Mouse (Mus musculus): ENCODE measurements around the gene Otulin. TPM values are rescaled to one million over a fixed set of nuclear protein-coding genes. Genes with fewer than 3 reads are reported as not detected.

Otulin gene
- polyA plus RNA-seq, 1 experiment from 2014 or later = 41.3 TPM

DNA sequence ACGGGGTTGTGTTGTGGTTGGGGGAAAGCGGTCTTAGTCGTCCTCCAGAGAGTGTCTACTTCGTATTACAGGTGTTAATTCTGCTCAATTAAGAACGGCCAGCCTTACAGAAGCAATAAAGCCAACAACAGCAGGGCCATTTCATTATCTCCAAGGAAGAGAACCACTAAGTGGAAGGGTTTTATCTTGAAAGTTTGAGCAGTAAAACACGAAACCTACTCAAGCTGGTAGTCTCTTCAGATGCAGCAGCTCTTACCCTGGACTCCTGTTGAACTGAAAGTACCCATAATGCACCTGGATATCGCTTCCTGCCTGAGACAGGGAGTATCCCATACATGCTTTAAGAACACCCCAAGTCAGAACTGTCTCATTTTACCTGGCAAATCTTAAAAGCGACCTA, 40.2 kb upstream of the Otulin start:
- Histone ChIP-seq H3K4me2 (replicated peaks; ENCODE audit: low read depth, low read length) (no peak overlapping the region), H3K4me1 (ENCODE audit: control insufficient read depth, insufficient read depth, low read length) (0 out of 2 replicates have a peak, but pooled peaks cover 9% of the 10 kb centered on the region), H3K27me3 (ENCODE audit: control insufficient read depth, insufficient read depth, low read length) (no peaks in the 10 kb centered on the region), H3K9ac (ENCODE audit: low read depth, low read length) (no peak overlapping the region), H3K36me3 (ENCODE audit: control insufficient read depth, insufficient read depth, low read length) (no peaks in the 10 kb centered on the region), H3K27ac (ENCODE audit: low read depth, low read length) (no peak overlapping the region), H3K9me3 (ENCODE audit: control insufficient read depth, low read length) (no peaks in the 10 kb centered on the region), H3K4me3 (ENCODE audit: low read length) (no peak overlapping the region)
- ATAC-seq (ENCODE audit: low FRiP score, low TSS enrichment) = no peak
- 72% methylated on average over 8 of the region's 8 CpGs for WGBS

DNA sequence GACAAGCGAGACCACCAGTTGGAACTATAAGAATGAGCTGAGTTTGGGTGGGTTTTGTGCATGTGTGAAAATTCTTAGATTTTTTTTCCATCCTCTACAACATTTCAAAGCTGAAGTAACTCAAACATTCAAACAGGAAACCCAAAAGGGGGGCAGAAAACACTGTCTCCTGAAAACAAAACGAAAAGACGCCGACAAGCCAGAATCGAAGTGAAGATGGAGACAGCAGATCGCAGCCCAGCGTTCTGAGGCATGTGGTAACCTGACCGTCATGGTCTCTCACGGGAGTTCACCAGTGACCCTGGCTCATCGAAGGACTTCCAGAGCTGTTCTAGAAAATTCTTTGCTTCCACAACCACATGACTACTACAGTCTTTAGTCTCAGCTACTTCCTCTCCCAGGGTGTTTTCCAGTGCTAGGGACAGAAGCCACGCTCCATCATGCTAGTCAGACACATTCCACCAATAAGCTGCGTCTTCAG, 39.5 kb upstream of the Otulin start:
- Histone ChIP-seq H3K9ac (ENCODE audit: low read depth, low read length) (no peak overlapping the region), H3K27ac (ENCODE audit: low read depth, low read length) (no peak overlapping the region), H3K4me1 (ENCODE audit: control insufficient read depth, insufficient read depth, low read length) (0 out of 2 replicates have a peak, but pooled peaks cover 8% of the 10 kb centered on the region), H3K36me3 (ENCODE audit: control insufficient read depth, insufficient read depth, low read length) (no peaks in the 10 kb centered on the region), H3K27me3 (ENCODE audit: control insufficient read depth, insufficient read depth, low read length) (no peaks in the 10 kb centered on the region), H3K9me3 (ENCODE audit: control insufficient read depth, low read length) (no peaks in the 10 kb centered on the region), H3K4me2 (replicated peaks; ENCODE audit: low read depth, low read length) (no peak overlapping the region), H3K4me3 (ENCODE audit: low read length) (no peak overlapping the region)
- ATAC-seq (ENCODE audit: low FRiP score, low TSS enrichment) = no peak
- 74% methylated on average over 12 of the region's 12 CpGs for WGBS

DNA sequence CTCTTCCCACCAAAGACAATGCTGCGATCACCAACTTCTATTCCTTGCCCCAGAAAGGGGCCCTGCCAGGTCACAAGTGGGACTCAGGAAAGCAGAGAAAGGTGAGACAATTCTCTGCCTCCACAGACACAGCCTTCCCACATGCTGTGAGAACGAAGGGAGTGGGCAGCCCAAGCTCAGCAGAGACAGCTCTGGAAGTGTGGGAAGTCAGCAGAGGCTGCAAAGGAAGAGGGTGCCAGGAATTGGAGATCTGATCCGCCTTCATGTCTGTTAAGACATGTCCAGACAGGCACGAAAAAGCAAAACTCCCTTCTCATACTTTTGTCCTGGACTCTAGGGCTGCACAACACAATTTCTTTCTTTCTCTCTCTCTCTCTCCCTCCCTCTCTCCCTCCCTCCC, 38.8 kb upstream of the Otulin start:
- 80% methylated on average over 4 of the region's 4 CpGs for WGBS
- Histone ChIP-seq H3K9me3 (ENCODE audit: control insufficient read depth, low read length) (no peaks in the 10 kb centered on the region), H3K27ac (ENCODE audit: low read depth, low read length) (no peak overlapping the region), H3K4me1 (ENCODE audit: control insufficient read depth, insufficient read depth, low read length) (0 out of 2 replicates have a peak, but pooled peaks cover 8% of the 10 kb centered on the region), H3K9ac (ENCODE audit: low read depth, low read length) (no peak overlapping the region), H3K4me3 (ENCODE audit: low read length) (no peak overlapping the region), H3K36me3 (ENCODE audit: control insufficient read depth, insufficient read depth, low read length) (no peaks in the 10 kb centered on the region), H3K4me2 (replicated peaks; ENCODE audit: low read depth, low read length) (no peak overlapping the region), H3K27me3 (ENCODE audit: control insufficient read depth, insufficient read depth, low read length) (no peaks in the 10 kb centered on the region)
- no peak for ATAC-seq (ENCODE audit: low FRiP score, low TSS enrichment)

DNA sequence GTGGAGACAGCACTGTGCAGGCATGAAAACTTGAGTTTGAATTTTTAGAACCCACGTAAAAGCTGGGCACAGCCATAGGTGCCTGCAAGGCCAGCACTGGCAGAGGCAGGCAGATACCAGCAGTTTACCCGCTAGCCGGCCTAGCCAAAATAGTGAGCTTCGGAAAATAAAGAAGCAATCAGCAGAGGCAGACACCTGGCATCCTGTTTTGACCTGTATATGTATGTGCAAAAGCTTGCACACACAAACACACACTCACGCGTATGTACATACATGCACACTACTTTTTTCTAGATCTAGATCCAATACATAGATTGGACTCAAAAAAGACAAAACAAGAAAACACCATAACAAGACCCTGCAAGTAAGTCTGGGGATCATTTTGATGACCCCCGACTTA, 38.1 kb upstream of the Otulin start:
- Histone ChIP-seq H3K27ac (ENCODE audit: low read depth, low read length) (no peak overlapping the region), H3K9ac (ENCODE audit: low read depth, low read length) (no peak overlapping the region), H3K4me1 (ENCODE audit: control insufficient read depth, insufficient read depth, low read length) (0 out of 2 replicates have a peak, but pooled peaks cover 8% of the 10 kb centered on the region), H3K4me2 (replicated peaks; ENCODE audit: low read depth, low read length) (no peak overlapping the region), H3K36me3 (ENCODE audit: control insufficient read depth, insufficient read depth, low read length) (no peaks in the 10 kb centered on the region), H3K4me3 (ENCODE audit: low read length) (no peak overlapping the region), H3K27me3 (ENCODE audit: control insufficient read depth, insufficient read depth, low read length) (no peaks in the 10 kb centered on the region), H3K9me3 (ENCODE audit: control insufficient read depth, low read length) (no peaks in the 10 kb centered on the region)
- 94% methylated on average over 7 of the region's 7 CpGs for WGBS
- ATAC-seq (ENCODE audit: low FRiP score, low TSS enrichment) = no peak

DNA sequence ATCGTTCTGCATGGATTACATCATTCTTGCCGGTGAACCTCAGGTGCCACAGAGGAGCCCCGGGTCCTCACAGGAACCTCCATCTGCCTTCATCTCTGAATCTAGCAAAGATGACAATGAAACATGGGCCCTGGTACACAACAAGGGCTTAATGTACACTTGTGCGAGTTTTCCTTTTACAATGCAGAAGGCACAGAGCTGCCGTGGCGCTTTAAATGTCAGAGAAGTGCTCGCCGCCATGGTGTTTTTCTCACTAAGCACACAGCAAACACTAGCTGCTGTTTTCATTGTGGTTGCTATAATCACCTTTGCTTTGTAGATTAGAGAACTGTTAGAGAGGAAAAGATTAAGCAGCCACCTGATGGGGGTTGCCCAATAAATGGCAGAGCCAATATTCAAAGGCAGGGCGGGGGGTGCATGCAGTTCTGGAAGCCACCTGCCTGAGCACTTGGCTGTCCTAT, 37.5 kb upstream of the Otulin start:
- Histone ChIP-seq H3K4me1 (ENCODE audit: control insufficient read depth, insufficient read depth, low read length) (0 out of 2 replicates have a peak, but pooled peaks cover 8% of the 10 kb centered on the region), H3K36me3 (ENCODE audit: control insufficient read depth, insufficient read depth, low read length) (no peaks in the 10 kb centered on the region), H3K9ac (ENCODE audit: low read depth, low read length) (no peak overlapping the region), H3K27me3 (ENCODE audit: control insufficient read depth, insufficient read depth, low read length) (no peaks in the 10 kb centered on the region), H3K9me3 (ENCODE audit: control insufficient read depth, low read length) (no peaks in the 10 kb centered on the region), H3K4me3 (ENCODE audit: low read length) (no peak overlapping the region), H3K4me2 (replicated peaks; ENCODE audit: low read depth, low read length) (no peak overlapping the region), H3K27ac (ENCODE audit: low read depth, low read length) (no peak overlapping the region)
- 86% methylated on average over 9 of the region's 9 CpGs for WGBS
- ATAC-seq (ENCODE audit: low FRiP score, low TSS enrichment) = no peak

DNA sequence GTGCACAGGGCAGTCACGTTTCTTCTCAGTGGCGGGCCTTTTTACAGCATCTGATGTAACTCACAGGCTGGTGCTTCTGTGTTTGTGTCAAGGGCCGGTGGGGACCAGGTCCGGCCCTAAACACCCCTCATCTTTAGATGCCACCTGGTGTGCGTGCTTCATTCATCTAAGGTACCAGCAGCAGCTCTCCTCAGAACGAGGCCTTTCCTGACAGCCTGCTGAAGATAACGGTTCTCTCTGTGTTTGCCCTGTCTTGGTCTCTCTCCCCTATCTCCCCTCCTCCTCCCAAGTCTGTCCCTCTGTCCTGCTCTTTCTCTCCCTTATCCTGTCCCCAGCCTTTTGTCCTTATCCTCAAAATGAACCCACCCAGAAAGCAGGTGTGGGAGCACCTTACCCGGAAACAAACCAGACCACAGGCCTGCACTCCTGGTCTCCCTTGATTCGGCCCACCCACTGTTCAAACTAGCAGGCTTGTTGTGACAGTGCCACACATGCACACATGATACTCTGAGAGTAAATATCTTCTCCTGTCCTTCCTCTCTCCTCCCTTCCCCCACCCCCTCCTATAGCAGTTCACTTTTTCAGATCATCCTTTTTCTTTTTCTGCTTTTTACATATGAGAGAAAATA, 36.5 kb upstream of the Otulin start:
- H3K27me3 ChIP-seq (ENCODE audit: control insufficient read depth, insufficient read depth, low read length) = no peaks in the 10 kb centered on the region
- 75% methylated on average over 9 of the region's 9 CpGs for WGBS
- H3K4me2 ChIP-seq (replicated peaks; ENCODE audit: low read depth, low read length) = no peak overlapping the region
- H3K9ac ChIP-seq (ENCODE audit: low read depth, low read length) = no peak overlapping the region
- 0 out of 2 replicates have a peak, but pooled peaks cover 8% of the 10 kb centered on the region for H3K4me1 ChIP-seq (ENCODE audit: control insufficient read depth, insufficient read depth, low read length)
- no peaks in the 10 kb centered on the region for H3K9me3 ChIP-seq (ENCODE audit: control insufficient read depth, low read length)
- H3K27ac ChIP-seq (ENCODE audit: low read depth, low read length) = no peak overlapping the region
- no peaks in the 10 kb centered on the region for H3K36me3 ChIP-seq (ENCODE audit: control insufficient read depth, insufficient read depth, low read length)
- ATAC-seq (ENCODE audit: low FRiP score, low TSS enrichment) = no peak
- H3K4me3 ChIP-seq (ENCODE audit: low read length) = no peak overlapping the region

DNA sequence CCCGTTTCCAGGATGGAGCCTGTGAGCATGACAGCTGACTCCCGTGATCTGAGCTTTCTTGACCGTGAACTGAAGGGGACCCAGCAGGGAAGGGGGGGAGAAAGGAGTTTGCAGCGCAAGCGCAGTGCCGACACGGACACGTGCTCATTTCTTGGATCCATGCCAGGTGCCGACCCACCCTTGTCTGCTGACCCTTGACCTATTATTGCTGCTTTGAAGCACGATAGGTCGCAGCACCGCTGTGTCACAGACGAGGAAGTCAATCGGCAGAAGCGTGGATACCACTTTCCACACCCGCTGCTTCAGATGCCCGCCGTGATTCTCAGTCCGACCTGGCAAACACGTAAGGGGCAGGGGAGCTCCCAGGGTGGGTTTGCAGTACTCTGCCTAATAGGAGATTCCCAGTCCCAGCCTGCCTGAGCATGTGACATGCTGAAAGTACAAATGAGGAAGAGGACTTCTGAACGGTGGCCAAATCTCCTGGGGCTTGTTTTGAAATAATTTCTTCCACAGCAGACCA, 35.0 kb upstream of the Otulin start:
- H3K27me3 ChIP-seq (ENCODE audit: control insufficient read depth, insufficient read depth, low read length) = no peaks in the 10 kb centered on the region
- ATAC-seq (ENCODE audit: low FRiP score, low TSS enrichment) = no peak
- H3K4me3 ChIP-seq (ENCODE audit: low read length) = no peak overlapping the region
- no peak overlapping the region for H3K27ac ChIP-seq (ENCODE audit: low read depth, low read length)
- no peak overlapping the region for H3K9ac ChIP-seq (ENCODE audit: low read depth, low read length)
- WGBS = 54% methylated on average over 21 of the region's 21 CpGs
- no peak overlapping the region for H3K4me2 ChIP-seq (replicated peaks; ENCODE audit: low read depth, low read length)
- no peaks in the 10 kb centered on the region for H3K9me3 ChIP-seq (ENCODE audit: control insufficient read depth, low read length)
- H3K36me3 ChIP-seq (ENCODE audit: control insufficient read depth, insufficient read depth, low read length) = no peaks in the 10 kb centered on the region
- H3K4me1 ChIP-seq (ENCODE audit: control insufficient read depth, insufficient read depth, low read length) = 0 out of 2 replicates have a peak, but pooled peaks cover 8% of the 10 kb centered on the region

DNA sequence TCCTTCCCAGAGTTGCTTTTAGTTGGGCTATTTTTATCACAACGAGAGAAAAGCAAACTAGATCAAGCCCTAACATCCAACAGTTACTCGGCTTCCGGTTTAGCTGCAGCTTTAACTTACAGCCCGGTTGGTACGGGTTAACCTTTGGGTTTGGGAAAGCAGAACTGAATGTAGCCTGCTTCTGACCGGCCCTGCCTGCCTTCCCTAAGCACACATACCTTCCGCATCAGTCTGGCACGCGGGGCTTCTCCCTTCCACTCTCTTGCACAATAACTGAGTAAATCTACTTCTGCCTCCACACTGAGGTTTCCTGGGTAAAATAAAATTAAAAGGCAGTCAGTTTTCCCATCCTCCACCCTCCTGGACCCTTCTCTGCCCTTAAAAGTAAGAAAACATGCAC, 33.6 kb upstream of the Otulin start:
- 0 out of 2 replicates have a peak, but pooled peaks cover 3% of the 10 kb centered on the region for H3K4me1 ChIP-seq (ENCODE audit: control insufficient read depth, insufficient read depth, low read length)
- no peaks in the 10 kb centered on the region for H3K9me3 ChIP-seq (ENCODE audit: control insufficient read depth, low read length)
- H3K36me3 ChIP-seq (ENCODE audit: control insufficient read depth, insufficient read depth, low read length) = no peaks in the 10 kb centered on the region
- no peaks in the 10 kb centered on the region for H3K27me3 ChIP-seq (ENCODE audit: control insufficient read depth, insufficient read depth, low read length)
- no peak overlapping the region for H3K4me3 ChIP-seq (ENCODE audit: low read length)
- H3K4me2 ChIP-seq (replicated peaks; ENCODE audit: low read depth, low read length) = no peak overlapping the region
- whole genome bisulfite sequencing = 94% methylated on average over 9 of the region's 9 CpGs
- ATAC-seq (ENCODE audit: low FRiP score, low TSS enrichment) = no peak
- H3K9ac ChIP-seq (ENCODE audit: low read depth, low read length) = no peak overlapping the region
- H3K27ac ChIP-seq (ENCODE audit: low read depth, low read length) = no peak overlapping the region

DNA sequence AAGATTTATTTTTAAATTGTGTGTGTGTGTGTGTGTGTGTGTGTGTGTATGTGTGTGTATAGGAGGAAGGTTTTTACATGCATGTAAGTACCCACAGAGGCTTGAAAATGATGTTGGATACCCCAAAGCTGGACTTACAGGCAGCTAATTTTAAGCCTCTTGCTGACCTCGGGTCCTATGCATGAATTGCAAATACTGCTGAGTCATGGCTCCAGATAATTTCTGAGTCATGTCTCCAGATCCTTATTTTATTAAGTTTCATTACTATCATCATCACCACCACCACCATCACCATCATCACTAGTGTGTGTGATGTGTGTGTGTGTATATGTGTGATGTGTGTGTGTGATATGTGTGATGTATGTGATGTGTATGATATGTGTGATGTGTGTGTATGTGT, 32.2 kb upstream of the Otulin start:
- Histone ChIP-seq H3K36me3 (ENCODE audit: control insufficient read depth, insufficient read depth, low read length) (no peaks in the 10 kb centered on the region), H3K9ac (ENCODE audit: low read depth, low read length) (no peak overlapping the region), H3K4me3 (ENCODE audit: low read length) (no peak overlapping the region), H3K4me2 (replicated peaks; ENCODE audit: low read depth, low read length) (no peak overlapping the region), H3K9me3 (ENCODE audit: control insufficient read depth, low read length) (no peaks in the 10 kb centered on the region), H3K27ac (ENCODE audit: low read depth, low read length) (no peak overlapping the region), H3K4me1 (ENCODE audit: control insufficient read depth, insufficient read depth, low read length) (0 out of 2 replicates have a peak, but pooled peaks cover under 1% of the 10 kb centered on the region), H3K27me3 (ENCODE audit: control insufficient read depth, insufficient read depth, low read length) (no peaks in the 10 kb centered on the region)
- no peak for ATAC-seq (ENCODE audit: low FRiP score, low TSS enrichment)
- WGBS = 59% methylated on average over 1 of the region's 1 CpGs
